Mouse (Mus musculus): ENCODE data around the gene Gm12830.

Gm12830 gene

DNA sequence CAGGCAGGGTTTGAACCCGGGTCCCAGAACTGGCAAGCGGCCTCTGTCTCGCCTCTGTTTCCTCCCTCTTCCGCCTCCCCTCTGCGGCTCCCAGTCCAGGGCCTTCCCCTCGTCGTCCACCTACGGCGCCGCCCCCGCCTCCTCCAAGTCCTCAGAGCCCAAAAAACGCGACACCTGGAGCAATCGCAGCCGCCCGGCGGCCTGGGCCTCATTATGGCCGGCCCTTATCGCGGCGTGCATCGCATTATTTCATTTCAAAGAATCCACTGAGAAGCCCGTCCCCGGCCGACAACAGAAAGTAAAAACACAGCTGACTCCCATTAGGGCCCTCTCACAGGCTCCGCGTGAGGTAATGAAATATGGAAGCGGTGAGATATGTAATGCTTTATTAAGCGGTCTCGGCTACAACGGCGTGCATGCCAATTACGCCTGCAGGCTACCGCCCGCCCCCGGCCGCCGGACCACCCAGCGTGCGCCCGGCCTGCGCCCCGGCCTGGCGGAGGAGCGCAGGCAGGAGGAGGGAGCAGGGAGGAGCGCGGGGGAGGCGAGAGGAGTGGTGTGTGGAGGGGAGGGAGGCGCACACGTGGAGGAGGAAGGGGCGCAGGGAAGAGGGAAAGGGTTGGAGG lies at the start of gene Gm12830:
Gene Gm12830, plus strand, starts transcription at position 156 of the 626 bp plus-strand sequence.
- no peak for DNase-seq

DNA sequence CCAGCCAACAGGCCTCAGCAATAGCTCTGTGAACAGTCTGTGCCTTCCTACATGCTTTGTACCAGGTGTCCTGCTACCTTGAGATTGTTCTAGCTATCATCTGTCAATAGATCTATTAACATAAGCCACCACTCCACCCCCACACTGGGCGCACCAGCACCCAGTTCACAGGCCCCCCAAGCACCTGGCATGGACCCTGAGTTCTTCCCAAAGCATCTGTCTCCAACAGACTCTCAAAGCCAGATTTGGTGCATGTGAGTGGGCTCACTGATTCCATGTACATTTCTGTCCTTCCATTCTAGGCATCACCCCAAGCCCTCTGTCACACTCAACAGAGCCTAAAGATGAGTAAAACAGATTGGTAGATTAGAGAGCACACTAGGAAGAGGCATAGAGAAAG lies 48.2 kb upstream of the Gm12830 start:
- DNase-seq: no peak

DNA sequence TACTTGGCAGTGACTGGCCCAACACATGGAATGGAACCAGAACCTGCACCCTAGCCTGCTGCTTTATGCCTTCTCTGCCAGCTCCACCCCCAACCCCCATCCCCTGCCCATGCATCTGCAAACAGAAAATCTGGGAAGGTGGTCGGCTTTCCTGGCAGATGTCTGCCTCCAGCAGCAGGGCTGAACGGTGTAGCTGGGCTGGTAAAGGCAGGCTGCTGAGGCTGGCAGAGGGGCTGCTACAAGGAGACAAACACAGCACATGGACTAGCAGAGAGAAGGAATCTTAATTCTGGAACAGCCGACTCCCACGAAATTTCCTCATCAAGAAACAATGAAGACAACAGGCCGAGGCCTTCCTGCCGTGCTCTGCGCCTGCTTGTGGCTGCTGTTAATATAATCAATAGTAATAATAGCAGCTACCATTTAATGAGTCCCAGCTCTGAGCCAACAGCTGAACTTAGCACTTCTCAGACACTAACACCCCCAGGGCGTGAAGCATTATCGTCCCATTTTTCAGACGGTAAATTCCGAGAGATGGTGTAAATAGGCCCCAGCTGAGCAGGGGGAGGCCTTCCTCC lies 43.8 kb upstream of the Gm12830 start:
- DNase-seq: no peak

DNA sequence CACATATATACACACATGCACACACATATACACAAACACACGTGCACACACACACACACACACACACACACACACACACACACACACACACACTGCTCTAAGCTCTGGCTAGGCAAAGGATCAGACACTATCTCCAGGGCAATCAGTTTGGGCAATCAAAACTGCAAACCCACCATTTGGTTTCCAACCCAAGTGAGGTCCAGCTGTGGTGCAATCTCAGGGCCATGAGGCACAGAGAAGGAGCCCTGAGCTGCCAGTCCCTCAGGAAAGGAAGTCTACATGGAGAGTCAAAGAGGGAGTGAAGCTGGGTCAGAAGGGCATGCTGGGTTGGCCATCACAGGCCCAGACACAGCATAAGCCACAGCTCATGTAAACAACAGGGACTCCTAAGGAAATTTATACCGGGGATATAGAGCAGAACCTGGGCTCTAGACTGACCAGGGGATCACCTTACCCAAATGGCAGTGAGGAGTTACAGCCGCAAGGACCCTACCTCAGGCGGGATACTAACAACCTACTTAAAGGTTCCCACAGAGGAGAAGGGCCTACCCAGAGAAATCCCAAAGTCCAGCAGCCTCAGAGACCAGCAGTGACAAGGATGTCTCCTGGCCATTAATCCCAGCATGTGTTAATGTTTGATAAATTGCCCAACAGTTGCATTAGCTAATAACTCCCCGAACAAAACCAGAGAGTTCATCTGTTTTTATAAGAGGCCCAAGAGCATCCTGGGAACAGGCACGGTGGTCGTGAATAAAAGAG lies 42.6 kb upstream of the Gm12830 start:
- DNase-seq: no peak

DNA sequence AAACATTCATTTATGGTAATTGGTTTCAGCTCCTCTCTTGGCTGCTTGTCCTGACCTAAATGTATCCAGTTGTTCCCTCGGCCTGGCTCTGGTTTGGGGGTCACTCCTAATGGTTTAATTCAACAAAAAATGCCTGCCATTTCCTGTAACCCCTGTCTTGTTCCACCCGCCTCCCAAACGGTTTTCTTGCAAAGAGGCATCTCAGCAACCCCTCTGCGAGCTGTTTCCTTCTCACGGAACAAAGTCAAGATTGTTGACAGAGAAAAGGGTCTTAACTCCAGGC lies 42.1 kb upstream of the Gm12830 start:
- DNase-seq: no peak

DNA sequence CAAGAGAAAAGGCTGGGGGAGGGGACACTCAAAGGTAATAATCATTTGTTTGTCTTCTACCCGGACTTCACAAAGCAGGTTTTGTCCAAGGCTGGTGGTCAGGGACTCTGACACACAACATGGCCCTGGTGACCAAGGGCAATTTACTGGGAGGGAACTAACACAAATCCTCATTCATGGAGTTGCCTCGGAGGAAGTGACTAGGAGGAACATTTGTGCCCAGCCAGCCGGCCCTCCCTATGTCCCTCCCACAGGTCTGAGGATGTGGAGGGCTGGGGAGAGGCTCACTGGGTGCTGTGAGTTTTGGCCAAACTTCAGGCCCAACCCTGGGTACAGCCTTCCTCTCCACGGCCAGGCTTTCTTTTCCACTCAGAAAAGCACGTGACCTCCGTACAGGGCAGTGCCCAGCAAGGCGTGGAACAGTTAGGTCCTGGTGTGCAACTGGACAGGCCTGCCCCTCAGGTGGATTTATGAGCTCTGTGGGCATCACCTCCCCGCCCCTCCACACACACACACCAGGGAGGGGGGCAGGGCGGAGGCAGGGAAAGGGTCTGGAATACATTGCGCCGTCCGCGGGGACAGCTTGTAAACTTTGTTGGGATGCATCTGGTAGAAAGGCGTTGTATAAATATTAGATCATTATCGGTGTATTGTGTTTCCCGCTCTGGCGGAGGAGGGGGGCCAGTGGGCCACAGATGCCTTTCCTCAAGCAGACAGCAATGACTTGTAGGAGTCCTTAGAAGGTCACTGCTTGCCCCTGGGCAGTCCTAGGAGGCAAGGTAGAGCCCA lies 41.6 kb upstream of the Gm12830 start:
- DNase-seq: no peak

DNA sequence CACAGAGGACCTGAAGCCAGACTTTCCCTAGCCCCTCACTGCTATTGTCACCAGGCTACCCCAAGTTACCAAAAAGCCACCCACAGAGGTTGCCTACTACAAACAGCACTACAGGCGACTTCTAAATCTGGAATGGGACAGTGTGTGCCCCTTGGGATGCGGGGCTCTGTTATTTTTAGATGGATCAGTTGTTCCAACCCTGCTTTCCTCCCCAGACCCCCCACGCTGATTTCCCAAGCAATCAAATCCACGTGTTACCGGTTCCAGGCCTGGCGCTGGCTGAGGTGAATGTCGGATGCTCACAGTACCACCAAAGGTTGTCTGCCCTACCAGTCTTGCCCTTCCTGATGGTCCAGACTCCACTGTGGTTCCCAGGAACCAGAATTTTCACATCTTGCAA lies 38.7 kb upstream of the Gm12830 start:
- no peak for DNase-seq

DNA sequence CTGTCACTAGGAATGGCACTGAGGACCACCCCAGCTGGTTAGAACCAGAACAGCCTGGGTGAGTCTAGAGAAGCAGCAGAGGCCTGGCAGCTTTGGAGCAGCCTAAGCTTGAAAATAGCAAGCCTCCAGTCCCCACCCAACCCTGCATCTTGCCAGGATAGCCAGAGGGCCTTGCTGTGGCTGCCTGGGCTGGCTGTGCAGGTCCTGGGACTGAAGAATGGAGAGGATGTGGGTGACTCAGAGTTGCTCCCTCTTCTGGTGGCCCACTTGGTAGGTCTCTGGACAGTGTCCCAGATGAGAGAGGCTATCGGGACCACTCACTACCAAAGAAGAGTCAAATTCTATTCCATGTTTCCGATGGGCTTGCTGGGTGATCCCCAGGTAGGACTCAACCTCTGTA lies 36.8 kb upstream of the Gm12830 start:
- no peak for DNase-seq

DNA sequence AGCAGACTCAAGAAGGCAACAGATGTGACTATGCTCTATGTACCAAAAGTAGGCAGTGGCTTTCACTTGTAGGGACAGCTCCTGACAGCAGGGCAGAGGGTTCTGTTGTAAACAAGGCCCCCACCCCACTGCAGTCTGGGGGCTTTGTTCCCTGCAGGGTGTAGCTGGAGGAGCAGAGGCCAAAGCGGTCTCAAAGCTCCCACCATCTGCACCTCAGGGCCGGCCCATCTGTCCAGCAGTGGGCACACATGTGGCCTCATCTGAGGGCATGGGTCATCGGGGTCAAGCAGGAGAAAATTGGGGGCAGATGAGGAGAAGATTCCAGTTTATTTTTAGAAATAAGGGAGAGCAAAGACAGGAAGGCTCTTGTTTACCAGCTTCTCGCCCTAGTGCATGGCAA lies 32.7 kb upstream of the Gm12830 start:
- DNase-seq: no peak

DNA sequence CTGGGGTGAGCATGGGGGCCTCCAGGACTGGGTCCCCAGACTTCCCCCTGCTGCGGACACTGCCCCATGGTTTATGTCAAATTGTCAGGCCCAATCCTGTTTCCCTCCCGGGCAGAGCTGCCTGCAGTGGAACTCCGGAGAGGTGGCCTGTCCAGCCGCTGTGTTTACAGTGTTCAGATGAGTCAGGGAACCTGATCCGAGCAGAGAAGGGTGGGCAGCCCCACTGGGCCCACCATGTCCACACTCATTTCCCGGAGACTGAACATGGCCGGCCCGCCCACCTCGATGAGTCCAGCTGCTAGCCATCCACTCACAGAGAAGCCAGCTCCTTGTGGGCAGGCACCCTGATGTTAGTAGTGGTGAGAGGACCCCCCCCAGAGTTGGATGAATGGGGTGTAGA lies 29.9 kb upstream of the Gm12830 start:
- DNase-seq: no peak

DNA sequence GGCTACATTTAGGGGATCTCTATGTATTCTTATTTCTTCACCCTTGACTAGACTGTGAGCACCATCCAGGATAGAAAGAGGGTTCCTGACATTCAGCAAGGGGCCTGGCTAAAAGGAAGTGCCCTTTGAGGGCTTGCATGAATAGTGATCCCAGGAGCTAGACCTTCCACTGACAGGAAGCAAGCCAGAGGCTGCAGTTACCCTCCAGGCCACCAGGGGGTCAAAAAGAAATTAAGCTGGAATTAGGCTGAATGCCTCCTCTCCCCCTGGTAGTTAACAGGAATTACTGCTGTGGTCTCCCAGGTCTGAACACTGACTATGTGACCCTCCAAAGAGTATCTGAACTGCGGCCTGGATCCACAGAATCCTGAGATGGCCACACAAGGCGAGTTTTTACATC lies 27.7 kb upstream of the Gm12830 start:
- DNase-seq: peak in 1 of 2 experiments; percentile 5

DNA sequence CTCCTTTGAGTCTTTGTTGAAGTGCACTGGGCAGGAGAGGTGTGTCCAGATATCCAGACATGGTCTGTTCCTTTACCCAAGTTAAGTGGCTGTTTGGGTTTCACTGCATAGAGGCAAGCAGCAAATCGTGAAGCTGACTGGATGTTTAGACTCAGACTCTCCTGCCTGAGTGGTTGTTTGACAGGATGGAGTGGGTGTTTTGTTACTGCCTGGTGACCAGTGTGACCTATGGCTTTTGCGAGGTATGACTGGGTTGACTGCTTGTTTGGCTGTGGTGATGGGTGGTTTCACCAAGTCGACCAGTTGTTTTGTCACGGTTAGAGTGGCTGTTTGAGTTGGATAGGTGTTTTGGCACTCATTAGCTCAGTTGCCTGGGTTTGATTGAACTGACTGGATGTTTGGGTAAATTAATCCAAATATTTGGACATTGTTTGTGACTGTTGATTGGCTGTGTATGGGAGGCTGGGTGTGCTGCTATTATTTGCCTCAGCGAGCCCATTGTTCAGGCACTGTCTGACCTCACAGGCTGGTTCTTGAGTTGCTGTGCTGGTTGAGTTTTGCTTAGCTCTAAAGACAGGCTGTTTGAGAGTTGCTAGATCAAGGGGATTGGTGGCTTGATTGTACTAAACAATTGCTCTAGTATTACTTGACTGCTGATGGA lies 24.1 kb upstream of the Gm12830 start:
- DNase-seq: no peak

DNA sequence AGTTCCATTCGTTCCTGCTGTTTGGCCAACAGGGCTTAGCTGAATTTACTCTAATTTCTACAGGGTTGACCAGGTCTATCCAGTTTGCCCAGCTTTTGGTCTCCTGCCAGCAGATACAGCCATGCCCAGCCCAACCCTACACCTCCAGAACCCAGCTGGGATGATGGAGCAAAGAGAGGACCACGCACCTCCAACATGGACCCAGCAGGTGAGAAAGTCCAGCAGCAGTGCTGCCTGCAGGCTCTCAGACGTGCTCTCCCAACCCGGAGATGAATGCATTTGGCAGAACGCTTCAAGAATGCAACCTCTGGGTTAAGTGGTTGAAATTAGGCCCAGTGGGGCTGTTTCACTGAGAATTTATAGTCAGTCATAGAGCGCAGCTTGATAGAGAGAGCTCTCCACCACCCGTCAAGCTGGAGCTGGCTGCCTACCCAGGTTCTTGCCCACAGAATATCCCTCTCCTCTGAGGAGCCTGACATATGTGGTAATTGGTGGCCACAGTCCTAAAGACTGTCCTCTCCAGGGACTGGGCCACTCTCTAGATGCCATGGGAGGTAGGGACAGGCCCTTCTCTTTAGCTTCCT lies 23.4 kb upstream of the Gm12830 start:
- no peak for DNase-seq

DNA sequence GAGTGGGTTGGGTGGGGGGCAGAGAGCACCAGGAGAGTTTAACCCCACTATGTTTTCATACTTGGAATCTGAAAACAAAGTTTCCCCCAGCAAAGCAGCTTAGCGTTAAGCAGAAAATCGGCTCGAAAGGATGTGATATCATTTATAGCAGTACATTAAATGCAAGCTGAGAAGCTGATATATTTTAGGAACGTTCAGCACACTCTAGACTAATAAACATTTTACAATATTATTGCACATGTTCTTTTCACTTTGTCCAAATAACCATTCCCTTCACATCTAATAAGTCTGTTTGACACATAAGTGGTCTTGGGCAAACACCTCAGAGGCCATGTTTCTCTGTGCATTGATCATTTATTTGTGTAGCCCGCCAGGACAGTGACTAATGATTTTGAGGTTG lies 17.4 kb upstream of the Gm12830 start:
- no peak for DNase-seq

DNA sequence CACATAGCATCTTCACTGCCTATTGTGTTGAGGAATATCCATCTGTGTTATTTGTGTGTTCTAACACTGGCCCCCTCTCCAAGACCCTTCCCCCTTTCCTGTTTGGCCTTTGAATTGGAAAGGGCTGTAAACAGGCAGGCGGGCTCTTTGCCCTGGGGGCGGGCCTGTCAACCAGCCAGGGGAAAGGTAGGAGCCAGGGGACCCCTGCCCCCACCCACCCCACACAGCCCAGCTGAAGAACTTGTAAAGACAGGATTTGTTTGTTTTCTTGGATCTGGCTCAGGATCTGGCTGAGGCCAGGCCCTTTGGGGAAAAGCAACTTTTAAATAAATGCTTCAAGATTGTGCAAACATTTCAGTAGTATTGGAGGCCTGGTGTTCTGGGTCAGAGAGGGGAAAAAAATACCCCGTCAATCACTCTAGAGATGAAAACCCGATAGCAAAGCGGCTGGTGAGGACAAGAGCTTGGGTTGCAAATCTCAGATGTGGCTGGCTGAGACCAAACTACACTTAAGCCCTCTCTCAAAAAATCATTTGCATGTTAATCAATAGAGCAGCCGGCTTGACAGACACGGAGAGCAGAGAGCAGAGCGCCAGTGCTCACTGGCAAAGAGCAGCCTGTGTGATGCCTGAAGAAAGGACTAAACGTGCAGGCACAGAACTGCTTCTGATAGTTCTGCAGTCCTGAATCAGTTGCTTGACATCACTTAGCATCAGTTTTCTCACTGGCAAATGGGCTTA lies 2.4 kb upstream of the Gm12830 start:
- DNase-seq: no peak

DNA sequence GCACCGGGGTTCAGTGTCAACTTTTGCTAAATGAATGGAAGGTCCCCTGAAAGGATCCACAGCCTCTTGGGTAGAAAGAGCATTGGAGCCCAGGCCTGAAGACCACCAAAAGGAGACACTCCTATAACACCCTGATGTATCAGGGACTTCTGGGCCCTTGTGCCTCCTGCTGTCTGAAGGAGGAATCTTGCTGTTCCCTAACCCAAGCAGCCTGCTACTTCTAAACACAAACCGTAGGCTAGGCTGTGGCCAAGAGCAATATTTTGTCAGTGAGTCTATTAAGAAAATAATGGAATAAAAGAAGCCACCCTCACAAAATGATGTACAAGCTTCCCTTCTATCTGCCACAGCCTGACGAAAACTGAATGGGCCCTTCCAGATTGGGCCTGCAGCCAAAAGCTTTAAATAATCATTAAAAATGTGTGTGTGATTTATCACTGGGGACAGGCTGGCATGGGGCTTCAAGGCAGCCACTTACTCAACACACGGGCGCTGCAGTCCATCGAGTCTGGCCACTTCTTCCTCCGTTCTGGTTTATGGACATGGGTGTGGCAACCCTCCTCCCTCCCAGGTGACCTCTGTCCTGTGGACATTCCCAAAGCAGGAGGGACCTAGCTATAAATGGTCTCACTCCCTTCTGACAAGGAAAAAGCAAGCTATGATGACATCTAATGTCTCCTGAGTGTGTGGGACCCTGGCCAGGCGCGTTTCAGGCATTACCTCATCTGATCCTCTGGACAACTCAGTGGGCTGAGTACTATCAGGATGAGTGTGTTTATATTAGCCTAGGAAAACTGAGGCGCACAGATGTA lies 13.5 kb downstream of the Gm12830 start:
- DNase-seq: no peak

DNA sequence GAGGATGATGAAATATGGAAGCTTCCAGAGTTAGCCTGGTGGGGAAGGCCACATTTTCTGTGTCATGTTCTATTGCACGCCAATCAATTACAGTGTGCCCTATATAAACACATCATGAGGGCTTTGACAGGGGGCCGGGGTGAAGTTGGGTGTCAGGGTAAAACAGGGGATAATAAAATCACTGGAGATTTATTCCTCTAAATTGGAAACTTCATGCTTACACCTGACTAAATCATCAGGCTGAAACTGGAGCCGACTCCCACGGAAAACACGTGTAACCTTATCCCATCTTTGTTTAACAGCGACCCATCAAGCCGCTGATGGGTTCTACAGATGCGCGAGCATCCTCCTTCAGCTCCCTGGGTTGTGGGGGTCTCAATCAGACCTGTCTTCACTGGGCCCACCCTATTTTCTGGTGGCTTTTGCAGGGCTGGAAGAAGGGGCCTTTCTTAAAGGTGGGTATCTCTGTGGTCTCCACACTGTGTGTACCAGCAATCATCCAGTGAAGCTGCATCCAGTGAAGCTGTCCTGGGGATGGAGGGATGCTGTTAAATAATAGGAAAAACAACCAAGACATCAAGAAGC lies 19.9 kb downstream of the Gm12830 start:
- DNase-seq: no peak

DNA sequence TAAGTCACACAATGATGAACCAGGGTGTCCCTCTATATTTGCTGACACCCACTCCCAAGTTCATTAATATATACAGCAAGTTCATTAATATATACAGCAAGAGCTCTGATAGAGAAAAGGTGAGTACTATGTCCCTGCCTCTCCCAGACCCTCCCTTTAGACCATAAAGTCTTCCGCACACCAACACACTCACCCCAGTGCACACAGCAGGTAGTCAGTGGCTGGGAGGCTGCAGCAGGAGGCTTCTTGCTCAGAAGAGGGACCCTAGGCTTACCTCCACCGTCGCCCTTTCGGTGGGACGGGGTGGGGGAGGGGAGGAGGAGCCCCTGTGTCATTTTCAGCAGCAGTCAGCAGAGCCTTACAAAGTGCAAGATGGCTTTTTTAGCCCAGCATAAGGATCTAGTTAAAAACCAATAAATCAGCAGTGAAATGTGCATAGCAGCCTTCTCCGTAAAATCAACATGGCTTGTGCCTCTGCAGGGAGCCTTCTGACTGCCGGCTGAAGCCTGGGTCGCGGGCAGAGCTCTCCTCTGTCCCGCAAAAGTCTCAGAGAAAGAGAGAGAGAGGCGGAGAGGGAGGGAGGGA lies 20.9 kb downstream of the Gm12830 start:
- no peak for DNase-seq

DNA sequence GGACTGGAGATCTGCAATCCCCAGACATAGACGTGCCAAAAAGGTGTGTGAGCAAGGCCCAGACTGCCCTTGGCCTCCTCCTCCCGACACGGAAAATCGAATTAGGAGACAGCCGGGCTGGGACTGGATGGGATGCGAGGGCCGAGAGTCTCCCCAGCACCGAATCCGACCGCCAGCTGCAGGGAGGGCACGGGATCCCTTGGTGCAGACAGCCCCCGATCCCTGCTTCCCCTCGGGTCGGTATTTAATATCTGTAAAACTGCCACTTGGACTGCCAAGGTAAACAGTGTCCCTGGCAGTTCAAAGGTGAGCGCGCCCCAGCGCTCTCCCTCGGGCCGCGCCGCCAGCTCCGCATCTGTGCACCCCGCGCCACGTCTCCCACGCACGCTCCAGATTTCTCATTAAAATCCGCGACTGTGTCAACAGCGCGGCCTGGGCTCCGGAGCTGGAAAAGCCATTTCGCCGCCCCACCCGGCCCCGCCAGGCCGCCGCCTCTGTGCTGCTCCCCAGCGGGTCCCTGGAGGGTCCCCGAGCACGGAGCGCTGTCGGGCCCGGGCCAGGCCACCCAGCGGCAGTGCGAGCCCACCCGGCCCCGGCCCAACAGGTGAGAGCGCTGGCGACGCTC lies 21.7 kb downstream of the Gm12830 start:
- DNase-seq: no peak

DNA sequence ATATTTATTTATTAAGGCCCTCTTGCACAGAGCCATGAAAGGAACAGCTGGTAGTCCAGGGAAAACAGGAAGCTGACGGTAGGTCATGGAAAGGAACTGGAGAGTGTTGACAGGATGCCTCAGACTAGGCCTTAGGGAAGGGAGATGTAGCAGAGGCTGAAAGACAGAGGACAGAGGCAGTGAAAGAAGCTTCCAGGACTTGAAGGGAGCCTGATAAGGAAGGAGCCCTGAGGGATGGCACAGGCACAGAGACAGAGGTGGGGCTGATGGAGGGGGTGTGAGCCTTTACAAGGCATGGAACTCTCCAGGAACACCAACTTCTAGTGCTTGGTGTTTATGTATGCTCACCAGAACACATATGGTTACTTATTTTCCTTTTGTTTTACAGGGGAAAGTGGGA lies 23.1 kb downstream of the Gm12830 start:
- DNase-seq: no peak
